Mouse (Mus musculus) layer of hippocampus, adult 11-12 months (tissue): ENCODE results near the gene Gpsm1.

Source experiments
- DNase-seq: peaks from one replicate; pipeline ENCODE4 v3.0.0; 2022; ENCODE audit warnings: low spot score

Gpsm1 gene

DNA sequence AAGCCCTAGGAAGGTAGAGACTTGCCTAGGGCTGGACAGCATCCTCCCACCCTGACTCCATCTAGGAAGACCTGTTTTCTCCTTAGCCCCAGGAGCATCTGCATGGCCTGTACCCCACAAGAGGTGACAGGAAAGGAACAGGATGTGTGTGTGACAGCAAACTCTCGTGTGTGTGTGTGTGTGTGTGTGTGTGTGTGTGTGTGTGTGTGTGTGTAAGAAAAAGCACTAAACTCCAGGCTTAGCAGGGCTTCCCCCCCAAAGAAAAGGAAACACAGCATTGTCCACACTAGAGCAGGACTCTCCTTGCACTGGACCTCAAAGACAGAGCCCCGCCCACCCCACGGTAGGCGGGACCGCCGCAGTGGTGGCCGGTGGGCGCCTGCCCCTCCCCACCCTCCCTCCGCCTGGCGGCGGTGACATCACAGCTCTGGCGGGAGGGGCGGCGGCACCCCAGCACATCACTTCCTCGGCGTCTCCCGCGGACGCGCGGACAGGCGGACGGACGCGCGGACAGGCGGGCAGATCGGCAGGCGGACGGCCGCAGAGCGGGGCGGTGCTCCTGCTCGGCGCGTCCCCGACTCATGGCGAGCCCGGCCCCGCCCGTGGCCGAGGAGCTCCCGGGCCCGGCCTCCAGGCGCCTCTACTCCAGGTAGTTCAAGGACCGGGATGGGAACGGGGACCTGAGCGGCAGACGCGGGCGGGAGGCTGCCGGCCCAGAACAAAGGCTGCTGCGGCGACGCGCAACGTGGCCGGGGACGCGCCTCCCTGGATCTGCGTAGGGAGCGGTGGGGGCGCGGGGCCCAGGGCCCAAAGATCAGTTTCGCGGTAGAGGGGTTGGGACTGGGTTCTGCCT is at the start of gene Gpsm1:
Gene Gpsm1 (plus strand): TSS at position 444 of the 853 bp plus-strand sequence.
- DNase-seq, result peak; percentile 81

DNA sequence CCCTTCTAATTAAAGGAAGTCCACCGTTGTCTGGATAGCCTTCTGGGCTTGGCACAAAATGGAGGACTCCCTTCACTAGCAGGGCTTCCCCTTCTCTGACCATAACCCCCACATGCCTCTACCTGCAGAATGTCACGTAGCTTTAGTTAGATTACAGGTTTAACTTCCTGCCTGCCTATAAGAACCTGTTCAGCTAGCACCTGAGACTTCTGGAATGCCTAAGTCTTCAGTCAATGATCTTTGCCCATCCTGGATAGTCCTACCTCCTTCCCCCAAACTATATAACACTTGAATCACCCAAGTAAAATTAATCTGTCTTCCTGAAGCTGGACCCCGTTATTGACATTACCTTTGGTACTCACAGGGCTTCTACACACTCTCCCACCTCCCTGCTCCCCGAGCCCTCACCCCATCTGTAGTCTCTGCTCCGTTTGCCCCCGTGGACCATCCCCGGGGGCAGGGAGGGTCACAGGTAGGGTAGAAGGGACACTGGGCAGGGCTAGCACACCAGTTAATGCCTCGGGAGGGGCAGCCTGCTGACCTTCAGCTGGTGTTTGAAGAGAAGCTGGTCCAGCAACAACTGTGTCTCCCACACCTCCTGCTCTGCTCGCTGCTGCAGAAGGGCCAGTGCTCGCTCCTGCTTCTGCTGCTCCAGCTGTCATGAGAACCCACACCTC is 49.1 kb upstream of the Gpsm1 start:
- no peak for DNase-seq

GRCm38 (mm10) chr2:26268216-26268615 is 47.1 kb upstream of the Gpsm1 start:
- DNase-seq, result no peak

DNA sequence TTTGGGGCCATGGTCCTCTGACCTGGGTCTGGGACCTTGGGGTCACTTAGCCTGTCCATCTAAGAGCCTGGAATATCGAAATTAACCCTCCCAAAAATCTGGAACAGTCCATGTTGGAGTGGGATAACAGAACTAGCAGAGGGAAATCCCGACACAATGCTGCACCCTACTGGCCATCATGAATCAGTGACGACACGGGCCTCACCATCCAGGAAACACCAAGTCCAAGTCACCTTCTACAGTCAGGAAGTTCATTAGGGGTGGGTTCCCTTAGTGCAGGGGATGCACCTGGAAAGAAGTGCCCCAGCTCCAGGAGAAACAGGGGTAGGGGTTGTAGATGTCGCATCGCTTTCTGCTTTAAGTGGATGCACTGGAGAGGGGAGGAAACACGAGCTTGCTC is 41.7 kb upstream of the Gpsm1 start:
- DNase-seq, result peak; percentile 51

DNA sequence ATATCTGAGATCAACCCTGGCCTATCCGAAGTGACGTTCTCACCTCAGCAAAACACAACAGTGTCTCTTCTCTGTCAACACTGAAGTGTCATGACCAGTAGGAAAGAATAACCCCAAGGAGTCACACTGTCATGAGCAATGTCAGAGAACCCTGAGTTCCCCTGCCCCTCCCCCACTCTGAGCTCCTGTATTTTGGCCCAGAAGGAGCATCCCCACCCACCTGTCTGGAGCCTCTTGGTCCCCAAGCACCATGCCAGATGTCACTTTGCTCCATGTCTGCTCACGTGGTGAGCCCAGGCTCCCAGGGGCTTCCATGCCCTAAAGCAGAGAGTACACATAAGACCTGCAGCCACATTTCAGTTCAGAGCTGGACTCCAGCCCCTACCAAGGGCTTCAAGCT is 35.6 kb upstream of the Gpsm1 start:
- no peak for DNase-seq

- DNase-seq, result no peak
These were observed 34.7 kb upstream of the Gpsm1 start for GRCm38 (mm10) chr2:26280594-26280993.

- peak; percentile 24 for DNase-seq
These were observed 29.5 kb upstream of the Gpsm1 start for GRCm38 (mm10) chr2:26285804-26286203.

DNA sequence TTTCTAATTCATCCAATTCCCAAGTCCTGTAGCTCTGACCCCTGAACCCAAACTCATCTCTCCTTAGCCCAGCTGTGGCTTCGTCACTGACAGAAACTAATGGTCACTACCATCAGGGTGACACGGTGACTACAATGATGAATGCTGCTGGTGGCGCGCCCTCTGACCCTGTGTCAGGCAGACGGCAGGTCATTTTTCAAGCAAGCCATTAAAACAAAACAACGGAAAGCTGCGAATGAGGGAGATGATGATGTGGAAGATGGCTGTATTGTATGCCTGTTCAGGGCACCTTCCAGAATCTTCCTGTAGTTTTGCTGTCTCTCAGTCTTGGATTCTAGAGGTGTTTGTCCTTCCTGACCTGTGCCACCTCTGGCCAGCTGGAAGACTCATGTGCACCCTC is 28.9 kb upstream of the Gpsm1 start:
- DNase-seq, result no peak

DNA sequence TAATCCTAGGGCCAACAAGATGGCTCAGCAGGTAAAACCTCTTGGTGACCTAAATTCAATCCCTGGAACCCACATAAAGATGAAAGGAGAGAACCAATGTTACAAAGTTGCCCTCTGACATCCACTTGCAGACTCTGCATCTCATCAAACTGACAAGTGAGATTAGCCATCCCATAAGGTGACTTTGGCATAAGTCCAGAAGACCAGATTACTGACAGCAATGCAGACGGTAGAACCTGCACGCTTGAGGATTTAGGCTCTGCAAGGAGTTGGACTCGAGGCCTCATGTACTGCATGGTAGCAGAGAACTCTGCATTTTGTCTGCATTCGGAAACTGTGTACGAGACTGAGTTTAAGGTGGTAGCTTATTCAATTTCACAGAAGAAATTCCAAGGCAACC is 25.2 kb upstream of the Gpsm1 start:
- DNase-seq, result no peak

DNA sequence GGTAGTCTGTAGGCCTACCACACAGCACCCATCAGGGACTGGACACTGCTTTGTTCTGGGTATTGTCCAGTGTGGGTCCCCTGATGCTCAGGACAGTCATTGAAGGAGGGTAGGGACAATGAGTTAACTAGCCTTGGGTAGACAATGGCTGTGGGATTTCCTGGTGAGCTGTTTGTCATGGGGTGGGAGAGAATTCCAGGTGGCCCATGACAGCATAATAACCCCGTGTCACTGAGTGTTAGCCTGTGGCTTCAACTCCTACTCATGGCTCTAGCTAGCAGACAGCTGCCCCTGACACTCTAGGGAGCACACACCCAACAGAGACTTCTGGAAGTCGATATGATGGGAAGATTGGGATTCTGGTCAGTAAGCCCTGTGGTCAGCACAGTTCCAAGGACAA is 20.9 kb upstream of the Gpsm1 start, which contains the start of gene Ccdc187:
Gene Ccdc187 (minus strand): TSS at position 101 of the 400 bp plus-strand sequence.
- DNase-seq, result no peak

GRCm38 (mm10) chr2:26296606-26297195 is 18.6 kb upstream of the Gpsm1 start:
- DNase-seq, result peak; percentile 85

GRCm38 (mm10) chr2:26298208-26298855 is 17.0 kb upstream of the Gpsm1 start:
- peak; percentile 77 for DNase-seq

GRCm38 (mm10) chr2:26298856-26299230 is 16.5 kb upstream of the Gpsm1 start:
- peak; percentile 54 for DNase-seq

- DNase-seq, result no peak
These were observed 16.0 kb upstream of the Gpsm1 start for GRCm38 (mm10) chr2:26299336-26299735.

DNA sequence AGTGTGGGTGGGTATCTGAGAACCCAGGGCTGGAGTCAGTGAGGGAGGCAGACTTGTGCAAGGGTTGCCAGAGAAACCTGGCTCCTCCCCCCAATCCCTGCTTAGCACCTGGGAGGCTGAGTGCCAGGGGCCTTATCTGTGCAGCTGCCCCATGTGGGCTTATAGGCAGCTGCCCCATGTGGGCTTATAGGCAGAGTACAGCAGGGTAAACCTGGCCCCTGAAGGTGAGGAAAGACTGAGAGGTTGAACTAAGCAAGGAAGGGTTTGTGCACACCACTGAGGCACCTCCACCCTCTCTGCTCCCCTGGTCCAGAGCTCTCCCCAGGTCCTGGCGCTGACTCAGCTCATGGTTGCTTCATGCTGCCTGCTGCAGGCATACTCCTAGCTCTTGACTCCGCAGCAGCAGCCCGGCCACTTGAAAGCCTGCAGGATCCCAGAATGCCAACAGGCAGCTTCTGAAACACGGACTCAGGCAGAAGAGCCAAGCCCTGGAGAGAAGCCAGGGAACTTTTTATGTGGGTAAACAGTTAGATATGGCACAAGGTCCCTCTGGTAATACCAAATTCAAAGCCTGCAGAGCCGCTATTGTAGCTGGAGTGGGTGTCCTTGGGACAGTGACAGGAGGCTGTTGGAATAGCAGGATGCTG is 15.0 kb upstream of the Gpsm1 start:
- no peak for DNase-seq

- peak; percentile 91 for DNase-seq
These were observed 14.5 kb upstream of the Gpsm1 start for GRCm38 (mm10) chr2:26300808-26301174.

DNA sequence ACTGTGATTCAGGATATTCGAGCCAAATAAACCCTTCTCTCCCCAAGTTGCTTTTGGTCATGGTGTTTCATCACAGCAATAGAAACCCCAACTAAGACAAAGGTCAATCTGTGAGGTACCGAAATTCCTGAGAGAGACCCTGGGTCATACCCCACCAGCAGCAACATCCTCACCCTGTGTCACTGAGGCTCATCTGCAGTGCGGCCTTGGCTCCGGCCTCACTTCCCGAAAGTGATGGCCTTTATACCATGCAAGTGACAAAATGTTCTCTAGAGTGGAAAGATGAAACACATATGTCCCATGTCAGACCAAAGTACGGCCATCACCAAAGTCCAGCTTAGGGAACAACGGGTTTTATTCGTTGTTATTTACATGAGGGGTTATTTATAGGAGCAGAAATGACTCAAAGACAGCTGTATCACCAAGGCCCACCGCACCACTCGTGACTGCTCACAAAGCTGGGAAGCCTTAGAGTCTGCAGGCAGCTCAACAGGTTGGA is 13.3 kb upstream of the Gpsm1 start:
- no peak for DNase-seq

- DNase-seq, result no peak
These were observed 10.6 kb upstream of the Gpsm1 start for GRCm38 (mm10) chr2:26304711-26305110.

DNA sequence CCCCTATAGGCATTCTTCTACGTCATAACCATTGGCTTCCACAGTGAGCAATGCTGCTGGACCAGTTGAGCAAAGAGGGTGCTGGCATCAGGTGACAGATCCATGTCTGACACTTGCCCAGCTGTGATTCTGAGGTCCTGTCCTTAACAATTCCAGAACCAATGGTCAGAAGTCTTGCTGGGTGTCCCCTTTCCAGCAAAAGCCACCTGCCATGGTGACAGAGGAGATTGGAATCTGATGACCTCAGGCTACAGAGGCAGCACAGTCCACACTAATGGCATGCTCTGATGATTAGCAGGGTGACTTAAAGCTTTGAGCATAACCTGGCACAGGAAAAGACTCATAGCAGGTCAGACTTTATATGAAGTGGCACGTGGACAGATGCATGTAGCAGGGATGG is 9.8 kb upstream of the Gpsm1 start:
- no peak for DNase-seq

- DNase-seq, result no peak
These were observed 8.6 kb upstream of the Gpsm1 start for GRCm38 (mm10) chr2:26306702-26307101.

- DNase-seq, result no peak
These were observed 5.6 kb upstream of the Gpsm1 start for GRCm38 (mm10) chr2:26309739-26310138.

DNA sequence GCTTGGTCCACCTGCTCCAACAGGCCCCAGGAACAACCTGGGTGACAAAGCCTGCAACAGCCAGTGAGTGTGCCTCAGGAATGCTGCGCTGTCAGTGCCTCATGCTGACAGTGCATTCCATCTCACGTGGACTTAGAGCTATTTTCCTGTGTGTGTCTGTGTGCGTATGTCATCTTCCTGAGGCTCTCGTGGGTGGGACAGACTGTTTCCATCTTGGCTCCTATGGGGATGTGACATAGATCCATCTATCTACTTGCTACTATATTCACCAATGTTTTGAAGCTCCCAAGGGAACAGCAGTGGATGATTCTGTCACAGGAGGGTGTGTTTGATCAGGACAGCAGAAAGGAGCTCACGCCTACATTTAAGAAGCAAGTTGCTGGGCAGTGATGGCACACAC is 3.4 kb upstream of the Gpsm1 start:
- no peak for DNase-seq
